Mouse (Mus musculus) cerebellum, adult 2 months (tissue): ENCODE data around the gene Zbtb46. TPM values are rescaled to one million over a fixed set of nuclear protein-coding genes. Genes with fewer than 3 reads are reported as not detected.
A peak's percentile ranks its signal among the peaks of the same experiment; 100 is the strongest.
"Not testable (repeated sequence)": the region's sequence is repeated elsewhere in the genome, so short reads cannot be mapped to it uniquely, and the experiment has no call there.

Source experiments
- DNase-seq, 2 experiments: peaks; one replicate each; pipeline ENCODE4 v3.0.0; 2021
- H3K27ac ChIP-seq: fragments of 200-500 bp; 2 replicates; pipeline ENCODE4 v1.5.1; 2012; ENCODE audit warnings: low read length, control low read depth, inconsistent platforms; ENCODE audit not compliant: insufficient read depth
- H3K27me3 ChIP-seq: fragments of 200-500 bp; 2 replicates; pipeline ENCODE4 v1.6.1; 2012; ENCODE audit warnings: inconsistent platforms, mild to moderate bottlenecking, low read length, moderate library complexity; ENCODE audit not compliant: control insufficient read depth, insufficient read depth
- H3K4me1 ChIP-seq: fragments of 200-500 bp; 2 replicates; pipeline ENCODE4 v1.6.1; 2011; ENCODE audit warnings: low read length; ENCODE audit not compliant: control insufficient read depth, insufficient read depth
- H3K4me3 ChIP-seq: fragments of 200-500 bp; replicated peaks from 2 replicates; pipeline ENCODE3; 2011; ENCODE audit warnings: mild to moderate bottlenecking, low read depth, low read length, control low read depth; ENCODE audit not compliant: insufficient read depth
- CTCF ChIP-seq: fragments of 200-500 bp; IDR thresholded peaks from 2 replicates; pipeline ENCODE4 v1.5.1; 2011; ENCODE audit warnings: low read depth, mild to moderate bottlenecking, control low read depth, low read length, moderate library complexity, borderline replicate concordance; ENCODE audit not compliant: insufficient read depth
- POLR2A ChIP-seq: fragments of 200-500 bp; IDR thresholded peaks from 2 replicates; pipeline ENCODE4 v1.6.1; 2011; ENCODE audit warnings: low read length, control low read depth, borderline replicate concordance; ENCODE audit not compliant: insufficient read depth
- WGBS: fragments of 180-500 bp; shearing (Covaris S2); methylation state at CpG from one replicate; pipeline ENCODE4 v1.1.7; 2018; 5-methylcytosine and 5-hydroxymethylcytosine counted together
- polyA plus RNA-seq: library from polyadenylated mRNA; depleted of rRNA; stranded (reverse); fragments of >200 nt; gene quantifications from 2 replicates; pipeline ENCODE4 v1.2.3, GENCODE M21; 2012; rRNA removed

The Zbtb46 gene
- 31.9 and 34.6 TPM in 2 replicates for polyA plus RNA-seq

GRCm38 (mm10) chr2:181459153-181459672, at the start of gene Zbtb46:
Zbtb46 (minus strand) TSS chr2:181459426.
- DNase-seq, result peak; percentile 89
- Histone ChIP-seq H3K27me3 (no peaks in the 10 kb centered on the region), H3K27ac (peak within 1 kb of the TSS; percentile 62), H3K4me1 (peaks cover 45% of the 10 kb centered on the region), H3K4me3 (peak within 1 kb of the TSS; percentile 66)
- WGBS, result 1% methylated on average over 52 of the region's 83 CpGs
- TF ChIP-seq CTCF, result no peak
- TF ChIP-seq POLR2A, result peak; percentile 55

GRCm38 (mm10) chr2:181498644-181499043, 39.4 kb upstream of the Zbtb46 start:
- 55% methylated on average over 4 of the region's 4 CpGs for WGBS
- TF ChIP-seq POLR2A (no peak), CTCF (no peak)

DNA sequence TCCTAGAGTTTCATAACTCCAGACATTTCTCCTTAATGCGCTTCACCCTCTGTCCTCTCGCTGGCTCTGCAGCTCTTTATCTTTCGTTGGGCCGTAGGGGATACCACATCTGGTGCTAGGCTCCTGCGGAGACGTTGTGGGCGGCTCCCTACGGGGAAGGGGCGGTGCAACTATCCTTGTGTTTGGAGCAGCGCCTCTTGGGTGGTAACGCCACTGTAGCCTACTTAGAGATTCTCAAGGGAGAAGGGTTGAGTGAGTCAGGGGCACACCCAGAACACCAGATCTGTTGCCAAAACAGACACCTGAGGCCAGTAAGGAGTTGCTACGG, 38.3 kb upstream of the Zbtb46 start:
- WGBS, result under 1% methylated on average over 12 of the region's 12 CpGs
- peak overlapping the region; percentile 54 for H3K27ac ChIP-seq
- H3K4me1 ChIP-seq, result peaks cover 11% of the 10 kb centered on the region
- peak overlapping the region; percentile 77 for H3K4me3 ChIP-seq
- DNase-seq, result peak in 1 of 2 experiments; percentile 42
- H3K27me3 ChIP-seq, result no peaks in the 10 kb centered on the region
- TF ChIP-seq CTCF (no peak), POLR2A (no peak)

More at GRCm38 (mm10) chr2:181498644-181499043, 39.4 kb upstream of the Zbtb46 start:
- DNase-seq, result no peak
- peaks cover 11% of the 10 kb centered on the region for H3K4me1 ChIP-seq
- no peaks in the 10 kb centered on the region for H3K27me3 ChIP-seq
- no peak overlapping the region for H3K4me3 ChIP-seq
- no peak overlapping the region for H3K27ac ChIP-seq

GRCm38 (mm10) chr2:181496831-181497547, 37.8 kb upstream of the Zbtb46 start, which contains the start of gene Tpd52l2:
Tpd52l2 (plus strand) TSS chr2:181497142.
- TF ChIP-seq CTCF (no peak), POLR2A (peak; percentile 85)
- Histone ChIP-seq H3K4me1 (peaks cover 11% of the 10 kb centered on the region), H3K27me3 (no peaks in the 10 kb centered on the region), H3K4me3 (peak within 1 kb of the TSS; percentile 78), H3K27ac (peak within 1 kb of the TSS; percentile 54)
- peak; percentile 92 to 96 for DNase-seq
- under 1% methylated on average over 46 of the region's 46 CpGs for WGBS

DNA sequence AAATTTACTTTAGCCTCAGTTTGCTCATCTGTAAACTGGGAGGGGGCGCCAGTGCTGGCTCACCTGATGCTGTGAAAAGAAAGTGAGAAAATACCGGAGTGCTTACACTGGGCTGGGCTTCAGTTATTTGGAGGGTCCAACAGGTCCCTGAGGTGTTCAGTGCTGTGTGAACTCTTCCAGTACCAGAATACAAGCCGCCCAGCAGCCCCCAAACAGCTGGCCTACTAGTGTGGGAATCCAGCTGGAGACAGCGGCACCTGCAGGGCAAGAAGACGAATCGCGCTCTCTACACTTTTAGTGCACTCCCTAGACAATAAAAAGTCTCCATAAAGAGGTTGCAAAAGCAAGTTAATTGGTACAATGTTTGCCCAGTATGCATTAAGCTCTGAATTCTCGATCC, 37.1 kb upstream of the Zbtb46 start:
- DNase-seq, result peak; percentile 43 to 45
- Histone ChIP-seq H3K4me1 (peaks cover 11% of the 10 kb centered on the region), H3K4me3 (peak overlapping the region; percentile 78), H3K27me3 (no peaks in the 10 kb centered on the region), H3K27ac (peak overlapping the region; percentile 43; the same call in 1 of the 2 replicates)
- TF ChIP-seq POLR2A (no peak), CTCF (peak; percentile 57; the same call in 1 of the 2 replicates)
- WGBS, result 13% methylated on average over 8 of the region's 8 CpGs

DNA sequence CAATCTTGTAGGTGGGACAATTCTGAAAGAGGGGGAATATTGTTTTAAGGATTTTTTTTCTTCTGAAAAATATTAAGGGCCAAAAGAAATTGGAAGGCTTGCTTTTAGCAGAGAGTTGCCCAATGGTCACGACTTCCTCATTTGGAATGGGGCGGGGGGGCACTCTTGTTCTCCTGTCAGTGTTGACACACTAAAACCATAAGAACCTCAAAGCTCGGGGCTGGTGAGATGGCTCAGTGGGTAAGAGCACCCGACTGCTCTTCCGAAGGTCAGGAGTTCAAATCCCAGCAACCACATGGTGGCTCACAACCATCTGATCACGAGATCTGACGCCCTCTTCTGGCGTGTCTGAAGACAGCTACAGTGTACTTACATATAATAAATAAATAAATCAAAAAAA, 36.6 kb upstream of the Zbtb46 start:
- H3K27ac ChIP-seq, H3K4me3 ChIP-seq, DNase-seq, H3K27me3 ChIP-seq: not testable (repeated sequence)
- H3K4me1 ChIP-seq, result peaks cover 11% of the 10 kb centered on the region
- WGBS, result 48% methylated on average over 8 of the region's 8 CpGs

DNA sequence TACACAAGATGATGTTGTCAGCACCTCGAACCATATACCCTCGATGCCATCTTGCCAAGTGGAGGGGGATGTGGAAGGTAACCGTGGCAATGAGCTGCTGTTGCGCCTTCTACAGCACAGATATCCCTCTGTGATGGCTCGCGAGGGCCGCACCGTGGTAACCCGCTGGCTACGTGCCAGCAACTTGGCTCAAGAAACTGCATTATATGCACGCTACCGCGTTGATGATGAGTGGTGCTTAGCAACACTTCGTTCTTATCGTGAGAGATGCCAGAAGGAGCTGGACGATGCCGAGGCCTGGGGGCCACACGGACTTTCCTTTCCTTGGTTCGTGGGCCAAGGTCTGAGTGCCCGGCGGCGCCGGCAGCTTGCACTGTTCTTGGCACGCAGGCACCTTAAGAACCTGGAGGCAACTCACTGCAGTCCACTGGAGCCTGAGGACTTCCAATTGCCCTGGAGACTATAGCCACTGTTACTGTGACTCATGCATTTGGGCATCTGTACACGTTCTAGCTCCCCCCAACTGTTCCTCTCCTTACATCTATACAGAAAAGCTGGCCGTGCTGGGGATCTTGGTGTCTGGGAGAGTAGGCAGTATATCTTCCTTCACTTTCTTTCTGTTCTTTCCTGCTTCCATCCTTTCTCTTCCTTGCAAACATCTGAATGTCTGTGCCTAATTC, 35.2 kb upstream of the Zbtb46 start:
- no peak overlapping the region for H3K4me3 ChIP-seq
- no peaks in the 10 kb centered on the region for H3K27me3 ChIP-seq
- TF ChIP-seq CTCF (no peak), POLR2A (no peak)
- H3K27ac ChIP-seq, result no peak overlapping the region
- DNase-seq, result peak in 1 of 2 experiments; percentile 37
- 12% methylated on average over 26 of the region's 26 CpGs for WGBS
- peaks cover 11% of the 10 kb centered on the region for H3K4me1 ChIP-seq
